Mouse (Mus musculus): ENCODE data around the gene Map6. TPM values are rescaled to one million over a fixed set of nuclear protein-coding genes. Genes with fewer than 3 reads are reported as not detected.

Map6 gene
- polyA plus RNA-seq, 1 experiment from 2014 or later: 4.7 TPM

DNA sequence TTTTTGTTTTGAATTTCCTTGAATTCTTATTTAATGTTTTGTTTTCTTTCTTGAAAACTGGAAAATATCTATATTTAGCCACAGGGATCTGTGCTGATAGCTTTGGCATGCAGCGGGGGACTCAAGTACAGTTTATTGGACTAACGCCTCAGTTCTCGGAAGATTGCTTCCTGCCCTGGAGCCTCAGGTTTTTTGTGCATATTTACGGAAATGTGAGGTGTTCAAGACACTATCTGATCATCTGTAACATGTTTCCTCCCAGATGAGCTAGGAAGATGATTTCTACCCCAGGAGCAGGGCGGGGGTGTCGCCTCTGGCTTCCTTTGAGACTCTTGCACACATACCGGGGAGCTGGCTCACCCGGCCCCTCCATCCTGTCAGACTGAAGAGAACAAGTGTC is 22.8 kb downstream of the Map6 start:
- no peak overlapping the region for H3K27ac ChIP-seq (replicated peaks; ENCODE audit: low read depth, low read length)
- H3K4me3 ChIP-seq (ENCODE audit: low read depth, low read length): no peak overlapping the region
- H3K9me3 ChIP-seq (ENCODE audit: control insufficient read depth, low read length): no peaks in the 10 kb centered on the region
- DNase-seq (ENCODE audit: low spot score) (no peak), ATAC-seq (ENCODE audit: insufficient number of reproducible peaks, low FRiP score, low TSS enrichment, low read depth) (no peak)
- H3K4me2 ChIP-seq (ENCODE audit: low read depth, severe bottlenecking): no peak overlapping the region
- no peak overlapping the region for H3K9ac ChIP-seq (ENCODE audit: low read length)
- WGBS: 72% methylated on average over 8 of the region's 8 CpGs
- H3K36me3 ChIP-seq (ENCODE audit: control insufficient read depth, insufficient read depth, low read length): no peaks in the 10 kb centered on the region
- H3K4me1 ChIP-seq (ENCODE audit: control insufficient read depth, insufficient read depth, low read length): peaks cover 6% of the 10 kb centered on the region; the same call in 1 of the 2 replicates
- no peaks in the 10 kb centered on the region for H3K27me3 ChIP-seq (ENCODE audit: control insufficient read depth, insufficient read depth, low read length)

DNA sequence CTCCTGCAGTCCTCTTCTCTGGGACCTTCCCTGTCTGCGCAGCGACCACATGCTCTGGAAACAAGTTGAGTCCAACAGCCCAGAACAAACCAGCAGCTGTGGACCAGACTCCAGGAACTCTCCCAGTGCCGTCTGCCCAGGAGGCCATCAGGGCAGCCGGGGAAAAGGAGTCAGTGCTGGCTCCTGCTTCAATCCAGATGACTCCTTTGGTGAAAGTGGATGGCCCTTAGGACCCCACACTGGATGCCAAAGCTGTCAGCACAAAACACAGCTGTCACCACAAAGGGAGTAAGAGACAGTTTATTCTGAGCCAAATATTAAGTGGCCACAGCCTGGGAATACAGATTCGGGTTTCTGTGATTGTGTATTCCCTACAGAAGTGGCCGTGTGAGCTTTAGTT is 23.7 kb downstream of the Map6 start:
- no peak overlapping the region for H3K27ac ChIP-seq (replicated peaks; ENCODE audit: low read depth, low read length)
- no peaks in the 10 kb centered on the region for H3K9me3 ChIP-seq (ENCODE audit: control insufficient read depth, low read length)
- ATAC-seq (ENCODE audit: insufficient number of reproducible peaks, low FRiP score, low TSS enrichment, low read depth) (no peak), DNase-seq (ENCODE audit: low spot score) (no peak)
- H3K4me2 ChIP-seq (ENCODE audit: low read depth, severe bottlenecking): no peak overlapping the region
- no peak overlapping the region for H3K4me3 ChIP-seq (ENCODE audit: low read depth, low read length)
- peaks cover 6% of the 10 kb centered on the region; the same call in 1 of the 2 replicates for H3K4me1 ChIP-seq (ENCODE audit: control insufficient read depth, insufficient read depth, low read length)
- H3K36me3 ChIP-seq (ENCODE audit: control insufficient read depth, insufficient read depth, low read length): no peaks in the 10 kb centered on the region
- no peaks in the 10 kb centered on the region for H3K27me3 ChIP-seq (ENCODE audit: control insufficient read depth, insufficient read depth, low read length)
- 55% methylated on average over 6 of the region's 6 CpGs for WGBS
- H3K9ac ChIP-seq (ENCODE audit: low read length): no peak overlapping the region

DNA sequence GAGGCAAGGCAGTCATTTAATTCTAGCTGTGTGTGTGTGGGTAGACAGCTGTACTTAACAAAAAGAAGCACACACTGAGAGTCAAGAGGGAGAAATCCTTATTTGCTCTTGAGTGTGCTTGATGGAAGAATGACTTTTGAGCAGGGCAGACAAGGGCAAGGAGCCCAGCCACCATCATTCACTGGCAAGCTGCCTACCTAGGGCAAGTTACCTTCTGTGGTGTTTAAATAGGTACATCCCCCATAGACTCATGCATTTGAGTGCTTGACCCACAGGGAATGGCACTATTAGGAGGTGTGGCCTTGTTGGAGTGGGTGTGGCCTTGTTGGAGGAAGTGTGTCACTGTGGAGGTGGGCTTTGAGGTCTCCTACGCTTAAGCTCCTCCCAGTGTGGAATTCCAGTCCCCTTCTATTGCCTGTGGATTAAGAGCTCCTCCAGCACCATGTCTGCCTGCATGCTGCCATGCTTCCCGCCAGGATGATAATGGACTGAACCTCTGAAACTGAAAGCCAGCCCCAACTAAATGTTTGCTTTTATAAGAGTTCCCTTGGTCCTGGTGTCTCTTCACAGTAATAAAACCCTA is 27.0 kb downstream of the Map6 start:
- Histone ChIP-seq H3K9ac (ENCODE audit: low read length) (no peak overlapping the region), H3K4me1 (ENCODE audit: control insufficient read depth, insufficient read depth, low read length) (peaks cover 4% of the 10 kb centered on the region; the same call in 1 of the 2 replicates), H3K4me3 (ENCODE audit: low read depth, low read length) (no peak overlapping the region), H3K36me3 (ENCODE audit: control insufficient read depth, insufficient read depth, low read length) (no peaks in the 10 kb centered on the region), H3K9me3 (ENCODE audit: control insufficient read depth, low read length) (no peaks in the 10 kb centered on the region), H3K4me2 (ENCODE audit: low read depth, severe bottlenecking) (no peak overlapping the region), H3K27me3 (ENCODE audit: control insufficient read depth, insufficient read depth, low read length) (no peaks in the 10 kb centered on the region), H3K27ac (replicated peaks; ENCODE audit: low read depth, low read length) (no peak overlapping the region)
- DNase-seq (ENCODE audit: low spot score) (no peak), ATAC-seq (ENCODE audit: insufficient number of reproducible peaks, low FRiP score, low TSS enrichment, low read depth) (no peak)
- 92% methylated on average over 2 of the region's 2 CpGs for WGBS

DNA sequence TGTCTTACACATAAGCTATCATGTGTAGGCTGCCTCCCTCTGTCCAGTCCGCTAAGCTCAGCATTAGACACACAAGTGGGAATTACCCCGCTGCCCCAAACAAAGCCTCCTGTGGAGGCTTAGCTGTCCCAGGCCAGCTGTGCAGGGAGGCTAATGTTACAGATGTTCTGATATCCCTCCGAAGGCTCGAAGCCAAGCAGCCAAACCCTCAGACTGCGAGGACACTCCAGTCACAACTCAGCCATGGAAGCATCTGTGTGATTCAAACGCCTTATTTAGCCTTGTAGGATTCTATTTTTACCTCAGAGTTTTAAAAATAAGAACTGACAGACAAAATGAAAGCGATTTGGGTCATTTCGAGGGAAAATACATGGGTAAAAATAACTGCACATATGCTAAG is 27.9 kb downstream of the Map6 start:
- ATAC-seq (ENCODE audit: insufficient number of reproducible peaks, low FRiP score, low TSS enrichment, low read depth) (no peak), DNase-seq (ENCODE audit: low spot score) (no peak)
- Histone ChIP-seq H3K4me2 (ENCODE audit: low read depth, severe bottlenecking) (no peak overlapping the region), H3K27ac (replicated peaks; ENCODE audit: low read depth, low read length) (no peak overlapping the region), H3K36me3 (ENCODE audit: control insufficient read depth, insufficient read depth, low read length) (no peaks in the 10 kb centered on the region), H3K27me3 (ENCODE audit: control insufficient read depth, insufficient read depth, low read length) (no peaks in the 10 kb centered on the region), H3K4me3 (ENCODE audit: low read depth, low read length) (no peak overlapping the region), H3K9me3 (ENCODE audit: control insufficient read depth, low read length) (no peaks in the 10 kb centered on the region), H3K9ac (ENCODE audit: low read length) (no peak overlapping the region), H3K4me1 (ENCODE audit: control insufficient read depth, insufficient read depth, low read length) (peaks cover 3% of the 10 kb centered on the region; the same call in 1 of the 2 replicates)
- WGBS: 80% methylated on average over 8 of the region's 8 CpGs

DNA sequence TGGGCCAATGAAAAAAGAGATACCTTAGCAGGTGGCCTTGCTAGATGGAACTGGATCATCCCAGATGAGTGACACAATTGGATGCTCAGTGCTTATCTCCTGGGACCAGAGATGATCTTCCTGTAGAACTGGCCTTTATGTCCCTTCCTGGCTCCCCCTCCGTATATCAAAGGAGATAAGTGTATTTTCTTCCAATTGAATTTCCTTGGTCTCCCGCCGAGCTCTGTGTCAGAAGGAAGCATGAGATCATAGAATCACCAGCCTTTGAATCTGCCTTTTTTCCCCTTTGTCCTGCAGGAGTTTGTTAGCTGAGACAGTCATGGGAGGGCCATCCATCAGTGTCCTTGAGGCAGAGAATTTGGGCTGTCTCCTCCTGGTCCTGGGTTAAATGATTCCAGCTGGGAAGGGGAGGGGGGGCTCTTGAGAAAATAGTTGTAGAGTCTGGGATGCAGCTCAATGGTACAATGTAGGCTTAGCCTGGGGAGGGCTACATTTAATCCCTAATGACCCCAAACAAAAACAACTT is 33.5 kb downstream of the Map6 start:
- no peak for DNase-seq (ENCODE audit: low spot score)
- Histone ChIP-seq H3K9ac (ENCODE audit: low read length) (no peak overlapping the region), H3K4me1 (ENCODE audit: control insufficient read depth, insufficient read depth, low read length) (no peaks in the 10 kb centered on the region), H3K9me3 (ENCODE audit: control insufficient read depth, low read length) (no peaks in the 10 kb centered on the region), H3K4me2 (ENCODE audit: low read depth, severe bottlenecking) (no peak overlapping the region), H3K27ac (replicated peaks; ENCODE audit: low read depth, low read length) (no peak overlapping the region), H3K36me3 (ENCODE audit: control insufficient read depth, insufficient read depth, low read length) (no peaks in the 10 kb centered on the region), H3K27me3 (ENCODE audit: control insufficient read depth, insufficient read depth, low read length) (no peaks in the 10 kb centered on the region), H3K4me3 (ENCODE audit: low read depth, low read length) (no peak overlapping the region)
- no peak for ATAC-seq (ENCODE audit: insufficient number of reproducible peaks, low FRiP score, low TSS enrichment, low read depth)
- 18% methylated on average over 3 of the region's 3 CpGs for WGBS

DNA sequence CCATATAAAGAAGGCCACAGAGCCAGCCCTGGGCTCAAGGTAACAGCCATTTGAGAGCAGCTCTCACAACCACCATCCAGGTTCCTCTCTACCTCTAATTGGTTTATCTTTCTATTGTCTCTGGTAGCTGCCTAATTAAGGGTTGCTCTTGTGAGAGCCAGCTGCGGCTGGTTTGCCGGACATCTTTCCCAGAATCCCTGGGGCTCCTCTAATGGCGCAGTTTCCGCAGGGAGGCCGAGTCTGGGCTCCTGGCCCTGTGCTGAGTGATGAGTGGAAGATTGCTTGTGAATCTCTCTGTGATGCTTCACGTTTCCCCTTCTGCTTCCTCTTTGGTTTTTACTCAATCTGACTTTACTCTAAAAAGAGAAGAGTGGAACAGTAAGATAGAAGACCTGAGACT is 36.8 kb downstream of the Map6 start:
- H3K9ac ChIP-seq (ENCODE audit: low read length): peak overlapping the region; percentile 22; the same call in 1 of the 2 replicates
- H3K9me3 ChIP-seq (ENCODE audit: control insufficient read depth, low read length): no peaks in the 10 kb centered on the region
- H3K4me3 ChIP-seq (ENCODE audit: low read depth, low read length): no peak overlapping the region
- no peaks in the 10 kb centered on the region for H3K27me3 ChIP-seq (ENCODE audit: control insufficient read depth, insufficient read depth, low read length)
- H3K4me1 ChIP-seq (ENCODE audit: control insufficient read depth, insufficient read depth, low read length): no peaks in the 10 kb centered on the region
- no peak for ATAC-seq (ENCODE audit: insufficient number of reproducible peaks, low FRiP score, low TSS enrichment, low read depth)
- no peak for DNase-seq (ENCODE audit: low spot score)
- H3K4me2 ChIP-seq (ENCODE audit: low read depth, severe bottlenecking): no peak overlapping the region
- H3K27ac ChIP-seq (replicated peaks; ENCODE audit: low read depth, low read length): no peak overlapping the region
- 43% methylated on average over 6 of the region's 6 CpGs for WGBS
- no peaks in the 10 kb centered on the region for H3K36me3 ChIP-seq (ENCODE audit: control insufficient read depth, insufficient read depth, low read length)

DNA sequence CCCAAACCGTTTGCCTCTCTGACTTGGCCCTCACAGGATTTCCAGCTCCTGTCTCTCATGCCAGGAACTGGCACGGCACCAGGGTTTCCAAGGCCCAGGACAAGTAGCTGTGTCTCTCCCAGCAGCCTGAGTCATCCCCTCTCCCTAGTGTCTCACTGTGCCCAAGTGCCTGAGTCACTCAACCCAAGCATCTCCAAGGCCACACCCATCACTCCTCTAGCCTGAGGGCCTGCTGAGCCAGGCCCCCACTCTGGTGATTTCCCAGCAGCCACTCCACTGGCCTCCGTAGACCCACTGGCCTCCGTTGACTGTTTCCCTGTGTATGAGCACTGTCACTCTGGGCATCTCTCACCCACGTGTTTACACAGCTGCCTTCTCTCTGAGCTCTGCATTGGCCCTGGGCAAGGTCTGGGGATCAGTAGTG is 37.7 kb downstream of the Map6 start:
- ATAC-seq (ENCODE audit: insufficient number of reproducible peaks, low FRiP score, low TSS enrichment, low read depth) (no peak), DNase-seq (ENCODE audit: low spot score) (no peak)
- Histone ChIP-seq H3K9me3 (ENCODE audit: control insufficient read depth, low read length) (no peaks in the 10 kb centered on the region), H3K4me3 (ENCODE audit: low read depth, low read length) (no peak overlapping the region), H3K9ac (ENCODE audit: low read length) (no peak overlapping the region), H3K27me3 (ENCODE audit: control insufficient read depth, insufficient read depth, low read length) (no peaks in the 10 kb centered on the region), H3K4me2 (ENCODE audit: low read depth, severe bottlenecking) (no peak overlapping the region), H3K4me1 (ENCODE audit: control insufficient read depth, insufficient read depth, low read length) (no peaks in the 10 kb centered on the region), H3K36me3 (ENCODE audit: control insufficient read depth, insufficient read depth, low read length) (no peaks in the 10 kb centered on the region), H3K27ac (replicated peaks; ENCODE audit: low read depth, low read length) (no peak overlapping the region)
- 75% methylated on average over 5 of the region's 5 CpGs for WGBS

DNA sequence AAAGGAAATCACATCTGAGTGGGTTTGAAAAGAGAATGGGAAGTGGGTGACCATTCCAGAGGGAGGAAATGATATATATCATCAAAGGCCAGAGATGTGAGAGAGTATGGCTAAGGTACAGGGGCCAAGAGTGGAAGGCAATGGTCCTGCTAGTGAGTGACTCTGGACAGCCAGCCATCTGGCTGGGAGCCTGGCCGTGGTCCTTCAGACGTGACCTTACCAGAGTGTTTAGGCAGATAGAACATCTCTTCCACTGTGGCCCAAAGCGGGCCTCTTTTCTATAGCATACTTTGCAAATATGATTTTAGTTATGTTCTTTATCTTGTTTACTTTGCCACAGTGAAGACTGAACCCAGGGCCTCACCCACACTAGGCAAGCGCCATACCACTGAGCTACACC is 38.4 kb downstream of the Map6 start:
- no peak overlapping the region for H3K4me2 ChIP-seq (ENCODE audit: low read depth, severe bottlenecking)
- no peak overlapping the region for H3K9ac ChIP-seq (ENCODE audit: low read length)
- H3K27me3 ChIP-seq (ENCODE audit: control insufficient read depth, insufficient read depth, low read length): no peaks in the 10 kb centered on the region
- H3K27ac ChIP-seq (replicated peaks; ENCODE audit: low read depth, low read length): no peak overlapping the region
- no peak overlapping the region for H3K4me3 ChIP-seq (ENCODE audit: low read depth, low read length)
- WGBS: 89% methylated on average over 4 of the region's 4 CpGs
- ATAC-seq (ENCODE audit: insufficient number of reproducible peaks, low FRiP score, low TSS enrichment, low read depth): no peak
- no peaks in the 10 kb centered on the region for H3K9me3 ChIP-seq (ENCODE audit: control insufficient read depth, low read length)
- H3K4me1 ChIP-seq (ENCODE audit: control insufficient read depth, insufficient read depth, low read length): no peaks in the 10 kb centered on the region
- no peaks in the 10 kb centered on the region for H3K36me3 ChIP-seq (ENCODE audit: control insufficient read depth, insufficient read depth, low read length)
- no peak for DNase-seq (ENCODE audit: low spot score)

DNA sequence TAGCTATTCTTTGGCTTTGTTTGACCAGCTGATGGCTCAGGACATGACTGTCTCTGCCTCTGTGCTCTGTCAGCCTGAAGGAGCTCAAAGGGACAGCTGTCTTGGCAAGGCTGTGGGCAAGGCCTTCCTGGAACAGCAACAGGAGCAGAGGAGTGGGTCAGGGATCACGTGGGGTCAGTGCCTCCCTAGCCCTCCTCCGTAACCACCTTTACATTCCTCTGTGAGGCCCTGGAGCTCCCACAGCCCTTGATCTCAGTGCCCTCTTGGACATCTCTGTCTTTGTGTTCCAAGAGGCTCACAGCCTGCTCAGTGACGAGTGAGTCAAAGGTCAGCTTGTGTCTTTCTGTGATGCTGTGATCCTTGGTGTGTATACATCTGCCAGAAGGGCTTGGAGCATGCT is 39.4 kb downstream of the Map6 start:
- no peak overlapping the region for H3K9ac ChIP-seq (ENCODE audit: low read length)
- 36% methylated on average over 3 of the region's 3 CpGs for WGBS
- no peaks in the 10 kb centered on the region for H3K27me3 ChIP-seq (ENCODE audit: control insufficient read depth, insufficient read depth, low read length)
- no peak overlapping the region for H3K4me2 ChIP-seq (ENCODE audit: low read depth, severe bottlenecking)
- no peaks in the 10 kb centered on the region for H3K4me1 ChIP-seq (ENCODE audit: control insufficient read depth, insufficient read depth, low read length)
- ATAC-seq (ENCODE audit: insufficient number of reproducible peaks, low FRiP score, low TSS enrichment, low read depth) (no peak), DNase-seq (ENCODE audit: low spot score) (no peak)
- no peak overlapping the region for H3K27ac ChIP-seq (replicated peaks; ENCODE audit: low read depth, low read length)
- no peaks in the 10 kb centered on the region for H3K9me3 ChIP-seq (ENCODE audit: control insufficient read depth, low read length)
- no peak overlapping the region for H3K4me3 ChIP-seq (ENCODE audit: low read depth, low read length)
- H3K36me3 ChIP-seq (ENCODE audit: control insufficient read depth, insufficient read depth, low read length): no peaks in the 10 kb centered on the region
